Mouse (Mus musculus): ENCODE data around the gene Dnajc4. TPM values are rescaled to one million over a fixed set of nuclear protein-coding genes. Genes with fewer than 3 reads are reported as not detected.

Gene Dnajc4
- polyA plus RNA-seq, 1 experiment from 2014 or later = 24.1 TPM

DNA sequence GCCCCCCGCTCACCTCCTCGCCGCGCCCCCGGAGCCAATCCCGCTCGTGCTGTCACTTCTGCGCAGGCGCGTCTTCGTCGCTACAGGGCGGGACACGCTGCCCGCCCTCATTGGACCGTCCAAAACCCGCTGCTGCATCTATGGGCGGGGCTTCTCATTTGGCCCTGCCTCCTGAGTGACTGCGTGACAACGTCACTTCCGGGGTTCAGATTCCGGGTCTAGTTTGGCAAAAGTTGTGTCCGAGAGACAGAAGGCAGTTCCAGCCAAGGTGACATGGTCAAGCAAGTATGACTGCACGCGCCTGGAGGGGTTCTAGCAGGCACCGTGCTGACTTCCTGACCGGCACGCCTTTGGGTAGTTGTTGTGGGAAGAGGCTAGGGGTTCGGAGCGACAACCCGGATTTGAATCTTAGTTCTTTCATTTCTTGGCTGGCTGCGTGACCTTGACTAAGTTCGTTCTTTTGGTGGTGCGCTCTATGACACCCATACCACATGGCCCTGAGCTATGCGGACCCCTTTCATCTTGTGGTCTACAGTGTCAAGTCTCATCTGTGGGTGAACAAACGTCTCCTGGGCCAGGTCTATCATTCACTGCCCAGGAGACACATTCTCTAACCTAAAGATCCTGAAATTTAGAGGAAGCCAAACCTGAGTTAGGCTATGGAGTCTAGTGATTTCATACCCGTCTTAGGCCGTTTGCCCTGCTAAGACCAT lies 11.8 kb downstream of the Dnajc4 start, which contains the start of gene Fkbp2:
Fkbp2 (minus strand) TSS at position 121 of the 713 bp plus-strand sequence.
- Histone ChIP-seq H3K27me3 (no peaks in the 10 kb centered on the region), H3K27ac (peak within 1 kb of the TSS; percentile 97), H3K4me2 (peak within 1 kb of the TSS; percentile 84), H3K4me3 (replicated peaks) (peak within 1 kb of the TSS; percentile 83), H3K4me1 (peaks cover 46% of the 10 kb centered on the region), H3K9me3 (replicated peaks) (no peaks in the 10 kb centered on the region), H3K9ac (peak within 1 kb of the TSS; percentile 95), H3K36me3 (peaks cover 53% of the 10 kb centered on the region)
- under 1% methylated on average over 38 of the region's 38 CpGs for whole genome bisulfite sequencing
- ATAC-seq (replicated peaks; ENCODE audit: low FRiP score) = peak; percentile 90

DNA sequence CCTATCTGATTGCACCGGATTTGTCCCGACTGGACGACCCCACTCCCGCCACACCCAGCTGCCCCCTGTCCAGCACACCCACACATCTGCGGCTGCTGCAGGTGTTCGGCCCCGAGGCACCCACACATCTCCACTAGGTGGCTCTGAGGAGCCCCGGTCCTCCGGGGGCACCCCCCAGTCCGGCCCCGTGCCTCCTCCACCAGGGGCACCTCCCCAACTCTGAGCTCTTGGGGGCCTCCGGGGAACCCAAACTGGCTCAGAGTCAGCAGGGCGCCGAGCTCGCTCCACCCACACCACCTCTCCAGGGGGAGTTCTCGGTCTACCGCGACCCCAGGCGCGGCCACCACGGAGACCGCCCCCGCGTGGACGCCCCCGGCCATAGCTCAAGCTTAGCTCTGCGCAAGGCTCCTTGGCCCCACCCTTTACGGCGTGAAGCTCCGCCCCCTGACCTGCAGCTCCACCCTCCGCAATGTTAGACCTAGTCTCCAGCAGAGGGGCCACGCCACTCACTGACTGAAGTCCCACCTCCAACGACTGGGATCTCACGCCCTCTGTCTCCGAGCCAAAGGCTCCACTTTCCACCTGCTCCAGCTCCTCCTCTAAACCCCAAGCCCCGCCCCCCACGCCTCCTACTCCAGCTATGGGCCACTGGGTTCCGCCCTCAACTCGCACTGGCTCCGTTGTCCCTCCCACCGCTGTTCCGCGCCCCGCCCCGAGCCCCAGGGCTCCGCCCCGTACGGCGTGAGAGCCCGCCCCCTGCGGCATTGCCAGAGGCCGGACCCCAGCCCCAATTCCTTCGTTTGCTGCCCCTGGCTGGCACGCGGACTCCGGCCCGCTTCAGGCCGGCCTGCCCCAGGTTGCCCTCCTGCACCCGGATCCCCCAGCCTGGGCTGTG lies 12.6 kb downstream of the Dnajc4 start:
- peak; percentile 93 for ATAC-seq (replicated peaks; ENCODE audit: low FRiP score)
- Histone ChIP-seq H3K36me3 (peaks cover 45% of the 10 kb centered on the region), H3K27me3 (no peaks in the 10 kb centered on the region), H3K9me3 (replicated peaks) (no peaks in the 10 kb centered on the region), H3K4me3 (replicated peaks) (peak overlapping the region; percentile 83), H3K4me2 (peak overlapping the region; percentile 84), H3K4me1 (peaks cover 46% of the 10 kb centered on the region), H3K9ac (peak overlapping the region; percentile 95), H3K27ac (peak overlapping the region; percentile 97)
- WGBS = under 1% methylated on average over 59 of the region's 59 CpGs

DNA sequence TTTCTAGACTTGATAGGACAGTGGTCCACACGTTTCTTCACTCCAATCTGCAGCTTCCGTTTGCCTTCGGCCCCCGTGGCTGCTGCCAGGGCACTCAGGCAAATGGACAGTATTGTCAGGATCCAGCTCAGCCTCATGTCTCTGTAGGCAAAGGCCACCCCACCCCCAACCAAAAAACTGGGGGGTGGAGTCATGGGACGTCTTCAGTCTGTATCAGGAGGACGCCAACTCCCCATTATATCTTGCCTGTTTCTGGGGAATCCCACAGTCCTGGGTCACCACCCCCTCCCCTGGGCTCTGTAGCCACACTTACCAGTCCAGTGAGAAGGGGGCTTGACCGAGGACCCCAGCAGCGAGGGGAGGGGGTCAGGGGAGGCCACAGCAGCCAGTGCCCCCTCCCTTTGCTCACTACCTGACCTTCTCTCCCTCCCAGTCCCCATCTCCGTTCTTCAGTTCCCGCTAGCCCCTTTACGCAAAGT lies 13.3 kb downstream of the Dnajc4 start:
- Histone ChIP-seq H3K4me2 (peak overlapping the region; percentile 84), H3K36me3 (peaks cover 42% of the 10 kb centered on the region), H3K9me3 (replicated peaks) (no peaks in the 10 kb centered on the region), H3K4me1 (peaks cover 47% of the 10 kb centered on the region), H3K27me3 (no peaks in the 10 kb centered on the region), H3K4me3 (replicated peaks) (peak overlapping the region; percentile 83), H3K27ac (peak overlapping the region; percentile 97), H3K9ac (peak overlapping the region; percentile 61)
- ATAC-seq (replicated peaks; ENCODE audit: low FRiP score) = no peak
- 11% methylated on average over 11 of the region's 11 CpGs for WGBS

DNA sequence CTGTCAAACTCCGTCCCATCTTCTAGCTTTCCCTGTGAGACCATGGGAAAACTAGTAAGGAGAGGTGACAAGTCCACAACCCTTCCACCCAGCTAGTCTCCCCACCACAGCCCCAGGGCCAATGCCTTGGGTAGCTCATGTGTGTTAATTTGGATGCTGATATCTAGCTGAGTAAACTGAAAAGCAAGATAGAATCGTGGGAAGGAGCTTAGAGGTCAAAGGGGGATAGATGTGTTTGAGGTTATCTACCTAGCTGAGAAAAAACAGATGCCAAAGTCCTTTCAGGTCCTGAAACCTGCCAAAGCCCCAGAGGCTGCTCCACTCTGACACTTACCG lies 13.8 kb downstream of the Dnajc4 start:
- peak overlapping the region; percentile 61 for H3K9ac ChIP-seq
- ATAC-seq (replicated peaks; ENCODE audit: low FRiP score) = no peak
- peak overlapping the region; percentile 84 for H3K4me2 ChIP-seq
- H3K4me3 ChIP-seq (replicated peaks) = peak overlapping the region; percentile 83
- peaks cover 52% of the 10 kb centered on the region for H3K4me1 ChIP-seq
- peak overlapping the region; percentile 97 for H3K27ac ChIP-seq
- no peaks in the 10 kb centered on the region for H3K9me3 ChIP-seq (replicated peaks)
- H3K36me3 ChIP-seq = peaks cover 37% of the 10 kb centered on the region
- WGBS = 33% methylated on average over 3 of the region's 3 CpGs
- H3K27me3 ChIP-seq = no peaks in the 10 kb centered on the region

DNA sequence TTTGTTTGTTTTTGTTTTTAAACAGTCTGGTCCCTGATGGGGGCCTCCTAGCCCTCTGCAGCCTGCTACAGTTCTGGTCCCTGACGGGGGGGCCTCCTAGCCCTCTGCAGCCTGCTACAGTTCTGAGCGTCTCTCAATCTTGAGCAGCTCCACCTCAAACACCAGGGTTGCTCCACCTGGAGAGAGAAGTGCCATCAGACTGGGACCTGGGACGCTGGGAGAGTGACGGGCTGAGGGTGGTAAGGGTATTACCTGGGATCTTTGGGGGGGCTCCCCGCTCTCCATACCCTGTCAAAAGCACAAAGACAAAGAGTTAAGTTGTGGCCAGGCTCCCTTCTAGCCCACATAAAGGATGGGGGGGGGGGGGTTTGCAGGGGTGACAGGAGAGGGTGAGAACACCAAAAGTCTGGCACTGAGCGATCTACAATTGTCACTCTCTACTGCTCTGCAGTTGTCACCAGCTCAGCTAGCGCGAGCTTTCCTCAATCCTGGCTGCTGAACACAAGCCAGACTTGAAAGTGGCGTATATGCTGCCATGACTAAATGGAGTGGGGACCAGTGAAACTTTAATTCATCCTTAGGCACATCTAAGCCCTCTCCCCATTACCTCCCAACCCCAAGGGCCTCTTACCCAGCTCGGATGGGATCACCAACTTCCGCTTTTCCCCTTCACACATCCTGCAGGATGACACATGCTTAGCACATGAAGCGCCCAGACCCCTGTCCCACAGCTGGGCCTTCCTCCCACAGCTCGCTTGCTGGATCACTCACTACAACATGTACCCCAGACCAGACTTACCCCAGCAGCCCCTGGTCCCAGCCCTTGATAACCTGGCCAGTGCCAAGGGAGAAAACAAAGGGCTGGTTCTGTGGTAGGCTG lies 14.4 kb downstream of the Dnajc4 start:
- ATAC-seq (replicated peaks; ENCODE audit: low FRiP score) = no peak
- Histone ChIP-seq H3K27ac (peak overlapping the region; percentile 97), H3K4me2 (peak overlapping the region; percentile 84), H3K9me3 (replicated peaks) (no peaks in the 10 kb centered on the region), H3K4me3 (replicated peaks) (peak overlapping the region; percentile 83), H3K36me3 (peaks cover 33% of the 10 kb centered on the region), H3K4me1 (peaks cover 52% of the 10 kb centered on the region), H3K9ac (peak overlapping the region; percentile 61), H3K27me3 (no peaks in the 10 kb centered on the region)
- WGBS = 84% methylated on average over 13 of the region's 13 CpGs

DNA sequence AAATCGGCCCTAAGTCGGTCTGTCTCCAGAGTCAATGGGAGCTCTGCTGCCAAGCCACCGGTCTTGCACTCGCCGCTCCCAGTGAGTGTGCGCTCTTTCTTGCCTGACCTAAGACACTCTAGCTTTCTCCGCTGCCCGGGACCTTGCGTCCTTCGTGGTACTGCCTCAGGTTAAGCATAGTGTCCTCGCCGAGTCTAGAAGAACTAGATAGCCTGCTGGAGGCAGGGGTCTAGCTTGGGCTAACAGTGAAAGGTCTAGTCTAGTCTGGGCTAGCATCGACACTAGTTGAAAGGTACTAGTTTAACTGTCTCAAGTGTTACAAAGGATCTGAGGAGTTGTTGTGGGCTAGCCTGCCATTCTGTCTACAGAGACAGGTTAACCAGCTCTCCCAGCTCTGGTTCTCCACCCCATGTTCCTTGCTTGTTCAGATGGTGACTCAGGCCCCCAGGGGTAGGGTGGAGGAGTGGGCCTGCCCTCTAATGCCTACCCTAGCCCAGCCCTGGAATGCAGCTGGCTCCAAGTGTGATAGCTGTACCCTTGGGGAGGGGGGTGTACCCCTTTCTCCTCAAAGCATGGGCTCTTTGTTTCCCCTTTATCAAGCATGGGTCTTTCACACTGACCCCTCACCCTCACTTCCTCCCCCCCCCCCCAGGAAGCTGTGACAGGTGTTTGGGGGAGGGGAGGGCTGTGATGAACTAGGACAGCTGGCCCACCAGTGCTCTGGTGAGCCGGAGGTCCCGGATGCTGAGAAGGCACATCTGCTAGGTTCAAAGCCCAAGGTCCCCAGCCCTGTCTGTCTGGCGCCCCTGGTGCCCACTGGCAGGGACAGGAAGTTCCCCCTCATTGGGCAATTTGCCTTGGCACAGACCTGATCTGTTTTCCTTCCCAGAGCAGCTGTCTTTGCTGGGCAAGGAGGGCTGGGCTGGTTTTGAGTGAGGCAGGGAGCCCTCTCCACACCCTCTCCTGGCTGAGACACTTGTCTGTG lies 16.5 kb downstream of the Dnajc4 start, which contains the start of gene Plcb3:
Plcb3 (minus strand) TSS at position 934 of the 985 bp plus-strand sequence.
- H3K9me3 ChIP-seq (replicated peaks) = no peaks in the 10 kb centered on the region
- H3K4me2 ChIP-seq = peak within 1 kb of the TSS; percentile 84
- WGBS = 0% methylated on average over 16 of the region's 16 CpGs
- H3K4me1 ChIP-seq = peaks cover 60% of the 10 kb centered on the region
- H3K27ac ChIP-seq = peak within 1 kb of the TSS; percentile 94
- no peak for ATAC-seq (replicated peaks; ENCODE audit: low FRiP score)
- H3K9ac ChIP-seq = peak within 1 kb of the TSS; percentile 66
- peaks cover 19% of the 10 kb centered on the region for H3K36me3 ChIP-seq
- H3K27me3 ChIP-seq = no peaks in the 10 kb centered on the region
- H3K4me3 ChIP-seq (replicated peaks) = peak within 1 kb of the TSS; percentile 62

DNA sequence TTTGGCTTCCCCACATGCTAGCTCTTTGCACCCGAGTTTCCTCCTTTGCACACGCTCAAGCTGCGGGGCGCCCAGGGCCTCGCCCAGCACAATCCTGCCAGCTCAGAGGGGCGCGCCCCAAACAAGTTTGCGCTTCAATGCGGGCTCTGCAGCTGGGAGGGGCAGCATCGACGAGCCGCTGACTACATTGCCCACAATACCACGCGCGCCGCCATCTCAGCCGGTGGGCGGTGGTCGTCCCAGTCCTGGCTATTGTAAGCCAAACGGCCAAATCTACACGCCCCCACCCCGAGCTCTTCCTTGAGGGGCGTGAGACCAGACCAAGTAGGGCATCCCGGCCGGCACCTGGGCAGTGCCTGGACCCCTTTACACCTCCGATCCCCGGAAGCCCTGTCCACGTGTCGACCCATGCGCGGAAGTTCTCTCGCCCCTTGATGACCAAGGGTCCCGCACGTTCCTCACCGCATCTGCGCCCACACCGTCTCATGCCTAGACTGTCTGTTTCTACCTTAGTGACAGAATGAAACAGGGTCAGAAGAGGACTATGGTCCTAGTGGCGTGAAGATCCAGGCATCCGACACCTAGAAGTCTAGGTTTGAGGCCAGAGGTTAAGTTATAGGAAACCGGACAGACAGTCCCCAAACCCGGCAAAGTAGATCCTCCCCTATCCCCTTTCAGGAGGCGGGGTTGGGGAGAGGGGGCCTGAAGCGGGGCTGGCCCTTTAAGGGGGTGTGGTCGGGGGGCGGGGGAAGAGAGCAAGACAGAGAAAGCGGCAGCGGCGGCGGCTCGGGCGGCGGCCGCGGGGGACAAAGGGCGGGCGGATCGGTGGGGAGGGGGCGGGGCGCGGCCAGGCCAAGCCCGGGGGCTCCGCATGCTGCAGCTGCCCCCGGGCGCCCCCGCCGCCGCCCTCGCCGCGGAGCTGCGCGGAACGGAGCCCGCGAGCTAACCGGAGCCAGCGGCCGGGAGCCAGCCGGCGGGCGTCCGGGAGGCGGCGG lies 17.9 kb downstream of the Dnajc4 start, which contains the start of gene Ppp1r14b:
Ppp1r14b (plus strand) TSS at position 758 of the 995 bp plus-strand sequence.
- Histone ChIP-seq H3K4me3 (replicated peaks) (peak within 1 kb of the TSS; percentile 62), H3K9me3 (replicated peaks) (no peaks in the 10 kb centered on the region), H3K4me2 (peak within 1 kb of the TSS; percentile 84), H3K4me1 (peaks cover 72% of the 10 kb centered on the region), H3K36me3 (peaks cover 19% of the 10 kb centered on the region), H3K27me3 (no peaks in the 10 kb centered on the region), H3K9ac (peak within 1 kb of the TSS; percentile 66), H3K27ac (peak within 1 kb of the TSS; percentile 94)
- peak; percentile 69 for ATAC-seq (replicated peaks; ENCODE audit: low FRiP score)
- WGBS = under 1% methylated on average over 62 of the region's 84 CpGs

DNA sequence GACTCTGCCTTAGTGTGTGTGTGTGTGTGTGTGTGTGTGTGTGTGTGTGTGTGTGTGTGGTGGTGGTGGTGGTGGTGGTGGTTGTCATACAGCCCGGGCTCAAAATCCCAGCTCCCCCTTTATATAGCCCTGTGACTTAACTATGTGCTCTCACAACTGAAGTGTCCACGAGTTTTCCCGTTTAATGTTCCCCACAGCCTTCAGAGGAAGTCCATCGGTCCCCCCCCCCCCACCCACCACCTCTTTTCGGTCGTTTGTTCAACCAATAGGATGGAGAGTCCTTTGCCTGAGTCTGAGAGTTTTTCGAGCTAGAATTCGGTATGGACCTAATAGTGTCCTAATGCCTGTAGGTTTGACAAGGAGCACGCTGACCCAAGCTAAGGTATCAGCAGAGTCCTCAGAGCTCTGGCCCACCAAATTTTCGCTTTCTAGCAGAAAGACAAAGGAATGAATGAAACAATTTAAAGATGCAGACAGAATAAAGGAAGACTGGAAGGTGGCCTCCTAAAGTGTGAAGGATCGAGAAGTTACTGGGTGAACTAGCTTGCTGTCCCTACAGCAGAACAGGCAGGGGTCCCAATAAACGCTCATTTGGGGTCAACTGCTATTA lies 18.7 kb downstream of the Dnajc4 start:
- no peak for ATAC-seq (replicated peaks; ENCODE audit: low FRiP score)
- Histone ChIP-seq H3K36me3 (peaks cover 16% of the 10 kb centered on the region), H3K4me3 (replicated peaks) (peak overlapping the region; percentile 62), H3K27me3 (no peaks in the 10 kb centered on the region), H3K4me2 (peak overlapping the region; percentile 84), H3K9ac (peak overlapping the region; percentile 66), H3K4me1 (peaks cover 72% of the 10 kb centered on the region), H3K27ac (peak overlapping the region; percentile 94), H3K9me3 (replicated peaks) (no peaks in the 10 kb centered on the region)
- 28% methylated on average over 11 of the region's 12 CpGs for WGBS

DNA sequence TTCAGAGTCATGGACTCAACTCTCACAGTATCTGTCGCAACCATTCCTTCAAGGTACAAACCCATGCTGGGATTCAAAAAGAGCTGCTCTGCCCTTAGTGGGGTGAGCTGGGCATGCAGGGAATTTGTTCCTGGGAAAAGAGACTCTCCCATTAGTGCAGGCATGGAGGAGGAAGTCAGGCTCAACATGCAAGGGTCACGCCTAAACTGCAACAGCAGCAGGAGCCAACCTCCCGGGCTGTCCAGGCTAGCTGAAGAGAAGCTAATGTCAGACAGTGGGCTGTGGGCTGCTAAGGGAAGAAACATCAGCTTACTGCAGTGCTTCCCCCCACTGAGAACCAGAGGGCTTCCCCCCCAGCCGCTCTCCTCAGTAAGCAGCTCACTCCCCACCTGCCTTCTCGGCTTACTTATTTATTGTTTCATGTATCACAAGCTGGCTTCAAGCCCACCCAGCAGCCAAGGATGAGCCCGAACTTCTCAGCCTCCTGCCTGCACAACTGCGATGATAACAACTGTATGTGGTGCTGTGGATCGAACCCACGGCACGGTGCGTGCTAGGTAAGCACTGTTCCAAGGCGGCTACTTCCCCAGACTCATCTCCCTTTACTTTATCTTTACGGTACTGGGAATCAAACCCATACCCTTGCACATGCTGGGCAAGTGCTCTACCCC lies 20.0 kb downstream of the Dnajc4 start:
- ATAC-seq (replicated peaks; ENCODE audit: low FRiP score) = no peak
- no peak overlapping the region for H3K9ac ChIP-seq
- no peak overlapping the region for H3K4me3 ChIP-seq (replicated peaks)
- 72% methylated on average over 13 of the region's 13 CpGs for whole genome bisulfite sequencing
- peaks cover 71% of the 10 kb centered on the region for H3K4me1 ChIP-seq
- H3K27ac ChIP-seq = peak overlapping the region; percentile 57; the same call in 1 of the 2 replicates
- no peak overlapping the region for H3K4me2 ChIP-seq
- H3K9me3 ChIP-seq (replicated peaks) = no peaks in the 10 kb centered on the region
- peaks cover 3% of the 10 kb centered on the region for H3K36me3 ChIP-seq
- H3K27me3 ChIP-seq = no peaks in the 10 kb centered on the region
